Mouse (Mus musculus): ENCODE measurements around the gene Mcoln3.

Mcoln3 gene

DNA sequence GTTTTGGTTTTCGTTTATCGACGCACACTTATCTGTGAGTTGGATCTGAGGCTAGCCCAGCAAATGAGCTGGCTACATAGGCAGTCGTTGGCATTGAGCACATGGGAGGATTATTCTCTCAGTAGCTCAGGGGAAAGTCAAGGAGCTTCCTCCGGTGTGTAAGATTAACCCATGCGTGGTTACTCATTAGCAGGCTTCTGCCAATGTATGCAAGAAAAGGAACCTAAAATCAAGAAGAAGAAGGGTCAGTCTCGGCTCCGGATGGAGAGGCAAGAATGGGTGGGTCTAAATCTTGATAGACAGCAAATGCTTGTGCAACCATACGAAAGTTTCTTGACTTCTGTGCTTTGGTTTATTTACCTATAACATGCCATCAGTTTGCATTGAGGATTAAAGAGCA, 57.0 kb downstream of the Mcoln3 start:
- no peak for DNase-seq (ENCODE audit: low spot score in 2 of 2)

DNA sequence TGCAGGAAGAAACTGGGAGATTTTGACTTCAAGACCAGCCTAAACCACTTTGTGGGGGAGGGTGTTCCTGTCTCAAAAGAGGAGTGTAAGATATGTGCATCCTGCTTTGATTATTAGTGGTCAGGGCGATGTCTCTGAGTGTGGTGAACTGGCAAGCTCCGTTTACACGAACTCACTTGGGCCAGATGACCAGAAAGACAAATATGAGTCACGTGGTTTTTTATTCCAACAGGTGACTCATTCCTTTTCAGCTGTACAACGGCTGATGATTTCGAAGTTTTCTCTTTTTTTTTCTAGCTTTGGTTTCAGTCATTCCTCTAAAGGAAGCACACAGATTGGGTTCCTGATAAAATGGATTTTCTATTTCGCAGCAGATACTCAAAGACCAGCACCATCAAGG, 60.0 kb downstream of the Mcoln3 start:
- no peak for DNase-seq (ENCODE audit: low spot score in 2 of 2)

GRCm38 (mm10) chr3:146177748-146178582, 60.7 kb downstream of the Mcoln3 start:
- DNase-seq (ENCODE audit: low spot score in 2 of 2), result peak; percentile 46 to 52

DNA sequence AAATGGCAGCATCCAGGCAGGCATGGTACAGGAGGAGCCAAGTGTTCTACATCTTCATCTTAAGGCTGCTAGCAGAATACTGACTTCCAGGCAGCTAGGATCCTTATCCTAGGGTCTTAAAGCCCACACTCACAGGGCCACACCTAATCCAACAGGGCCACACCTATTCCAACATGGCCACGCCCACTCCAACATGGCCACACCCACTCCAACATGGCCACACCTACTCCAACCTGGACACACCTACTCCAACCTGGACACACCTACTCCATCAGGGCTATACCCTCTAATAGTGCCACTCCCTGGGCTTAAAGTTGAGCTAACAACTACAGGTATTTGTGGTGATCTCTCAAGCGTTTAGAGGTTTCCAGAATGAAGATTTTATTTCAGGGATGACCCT, 63.1 kb downstream of the Mcoln3 start:
- no peak for DNase-seq (ENCODE audit: low spot score in 2 of 2)

GRCm38 (mm10) chr3:146180986-146181385, 63.7 kb downstream of the Mcoln3 start:
- peak in 1 of 2 experiments; percentile 39 for DNase-seq (ENCODE audit: low spot score in 2 of 2)

DNA sequence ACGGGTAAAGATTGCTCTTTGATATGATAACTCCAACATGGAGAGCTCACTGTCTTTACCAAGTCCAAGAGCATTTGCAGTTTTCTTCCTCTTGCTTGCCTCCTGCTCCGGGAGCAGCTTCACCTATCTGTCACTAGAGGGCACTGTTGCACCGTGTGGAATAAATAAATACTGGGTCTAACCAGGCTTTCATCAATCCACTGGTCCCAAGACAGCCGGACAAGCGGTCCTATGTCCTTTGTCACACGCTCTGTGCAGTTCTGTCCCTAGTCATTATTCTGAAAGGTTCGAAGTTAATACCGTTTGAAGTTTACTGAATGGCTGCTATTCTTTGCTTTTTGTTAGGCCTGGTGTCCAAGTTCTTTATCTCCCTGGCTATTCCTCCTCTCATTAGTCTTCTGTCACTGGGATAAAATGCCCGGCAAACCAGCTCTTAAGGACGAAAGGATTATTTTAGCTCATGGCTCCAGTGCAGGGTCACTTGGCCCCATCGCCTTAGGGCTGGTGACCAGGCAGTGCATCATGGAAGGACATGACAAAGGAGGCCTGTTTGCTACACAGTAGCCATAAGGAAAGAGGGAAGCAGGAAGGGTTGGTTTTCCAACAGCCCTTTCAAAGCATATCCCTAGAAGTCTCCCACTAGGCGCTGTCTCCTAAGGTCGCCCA, 67.9 kb downstream of the Mcoln3 start:
- peak; percentile 27 to 39 for DNase-seq (ENCODE audit: low spot score in 2 of 2)

GRCm38 (mm10) chr3:146186033-146186432, 68.8 kb downstream of the Mcoln3 start:
- no peak for DNase-seq (ENCODE audit: low spot score in 2 of 2)

GRCm38 (mm10) chr3:146189933-146190332, 72.7 kb downstream of the Mcoln3 start:
- no peak for DNase-seq (ENCODE audit: low spot score in 2 of 2)

All from urinary bladder, adult 18-20 months (tissue).